Mouse (Mus musculus) forebrain, embryonic 11.5 days (tissue): ENCODE measurements around the gene Hist2h3c2. TPM values are rescaled to one million over a fixed set of nuclear protein-coding genes. Genes with fewer than 3 reads are reported as not detected.

Experiments
- ATAC-seq: fragments of 200-750 bp; cut with Nextera tagmentation; replicated peaks from 2 replicates; pipeline ENCODE4 v1.8.0; 2017; ENCODE audit warnings: moderate TSS enrichment; ENCODE audit not compliant: low FRiP score
- DNase-seq: peaks from one replicate; pipeline ENCODE4 v3.0.0-alpha.2; 2017; ENCODE audit warnings: low spot score
- H3K27ac ChIP-seq: fragments of 300-500 bp; sonication (generic); 2 replicates; pipeline ENCODE4 v1.5.1; 2014; ENCODE audit warnings: low read depth, low read length
- H3K27me3 ChIP-seq: fragments of 300-500 bp; sonication (generic); 2 replicates; pipeline ENCODE4 v1.6.1; 2014; ENCODE audit warnings: mild to moderate bottlenecking, low read length, mixed read lengths; ENCODE audit not compliant: control insufficient read depth, insufficient read depth
- H3K36me3 ChIP-seq: fragments of 300-500 bp; sonication (generic); 2 replicates; pipeline ENCODE4 v1.6.1; 2014; ENCODE audit warnings: mild to moderate bottlenecking, low read length, moderate library complexity, mixed read lengths; ENCODE audit not compliant: control insufficient read depth, insufficient read depth
- H3K4me1 ChIP-seq: fragments of 300-500 bp; sonication (generic); replicated peaks from 2 replicates; pipeline ENCODE4 v1.6.1; 2014; ENCODE audit warnings: low read length, mixed read lengths; ENCODE audit not compliant: control insufficient read depth, insufficient read depth
- H3K4me2 ChIP-seq: fragments of 300-500 bp; sonication (generic); 2 replicates; pipeline ENCODE4 v1.6.1; 2014; ENCODE audit warnings: low read depth, mild to moderate bottlenecking, low read length, moderate library complexity, mixed read lengths; ENCODE audit not compliant: severe bottlenecking
- H3K4me3 ChIP-seq: fragments of 300-500 bp; sonication (generic); 2 replicates; pipeline ENCODE4 v1.5.1; 2014; ENCODE audit warnings: low read depth, low read length
- H3K9ac ChIP-seq: fragments of 300-500 bp; sonication (generic); 2 replicates; pipeline ENCODE4 v1.6.1; 2014; ENCODE audit warnings: low read length
- H3K9me3 ChIP-seq: fragments of 300-500 bp; sonication (generic); 2 replicates; pipeline ENCODE4 v1.6.1; 2016; ENCODE audit warnings: low read length, mixed read lengths; ENCODE audit not compliant: control insufficient read depth
- WGBS: fragments of 180-500 bp; shearing (Covaris S2); extraction: QIAGEN DNeasy Blood & Tissue Kit; methylation state at CpG from one replicate; pipeline ENCODE4 v1.1.7; 2014; 5-methylcytosine and 5-hydroxymethylcytosine counted together
- microRNA-seq: library from miRNA; unstranded; fragments of <30 nt; microRNA quantifications from one replicate; pipeline ENCODE4, GENCODE M21; 2016; ENCODE audit not compliant: insufficient number of aligned reads
- polyA plus RNA-seq: library from polyadenylated mRNA; unstranded; fragments of >200 nt; fragmentation: Nextera tagmentation; extraction: Ambion mirVana; gene quantifications from 2 replicates; pipeline ENCODE4 v1.2.1, GENCODE M21; 2014

Hist2h3c2 gene
- polyA plus RNA-seq, 1 experiment from 2014 or later = 14.8 TPM

GRCm38 (mm10) chr3:96198181-96198580 is 40.7 kb downstream of the Hist2h3c2 start:
- Histone ChIP-seq H3K4me2 (peak overlapping the region; percentile 98), H3K9ac (peak overlapping the region; percentile 50), H3K36me3 (no peaks in the 10 kb centered on the region), H3K9me3 (no peaks in the 10 kb centered on the region), H3K4me1 (peaks cover 7% of the 10 kb centered on the region), H3K4me3 (peak overlapping the region; percentile 66), H3K27me3 (no peaks in the 10 kb centered on the region), H3K27ac (no peak overlapping the region)
- WGBS = 2% methylated on average over 6 of the region's 6 CpGs
- ATAC-seq (peak; percentile 25; the same call in 1 of the 2 replicates), DNase-seq (no peak)

GRCm38 (mm10) chr3:96197129-96197749 is 41.7 kb downstream of the Hist2h3c2 start:
- WGBS = under 1% methylated on average over 50 of the region's 50 CpGs
- peak overlapping the region; percentile 97 for H3K9ac ChIP-seq
- no peaks in the 10 kb centered on the region for H3K9me3 ChIP-seq
- peak; percentile 93 for DNase-seq
- peak overlapping the region; percentile 92 for H3K27ac ChIP-seq
- peak overlapping the region; percentile 66 for H3K4me3 ChIP-seq
- no peaks in the 10 kb centered on the region for H3K36me3 ChIP-seq
- peak; percentile 93 for ATAC-seq
- no peaks in the 10 kb centered on the region for H3K27me3 ChIP-seq
- peaks cover 7% of the 10 kb centered on the region for H3K4me1 ChIP-seq
- peak overlapping the region; percentile 98 for H3K4me2 ChIP-seq

- H3K4me1 ChIP-seq = peaks cover 7% of the 10 kb centered on the region
- H3K27me3 ChIP-seq = no peaks in the 10 kb centered on the region
- ATAC-seq (no peak), DNase-seq (no peak)
- H3K27ac ChIP-seq = peak overlapping the region; percentile 92
- H3K36me3 ChIP-seq = no peaks in the 10 kb centered on the region
- H3K9ac ChIP-seq = peak overlapping the region; percentile 97
- peak overlapping the region; percentile 66 for H3K4me3 ChIP-seq
- H3K9me3 ChIP-seq = no peaks in the 10 kb centered on the region
- peak overlapping the region; percentile 98 for H3K4me2 ChIP-seq
- 21% methylated on average over 27 of the region's 27 CpGs for WGBS
These were observed 42.3 kb downstream of the Hist2h3c2 start for GRCm38 (mm10) chr3:96196437-96197128.

GRCm38 (mm10) chr3:96195616-96196313 is 43.2 kb downstream of the Hist2h3c2 start:
- no peak overlapping the region for H3K27ac ChIP-seq
- H3K4me2 ChIP-seq = no peak overlapping the region

DNA sequence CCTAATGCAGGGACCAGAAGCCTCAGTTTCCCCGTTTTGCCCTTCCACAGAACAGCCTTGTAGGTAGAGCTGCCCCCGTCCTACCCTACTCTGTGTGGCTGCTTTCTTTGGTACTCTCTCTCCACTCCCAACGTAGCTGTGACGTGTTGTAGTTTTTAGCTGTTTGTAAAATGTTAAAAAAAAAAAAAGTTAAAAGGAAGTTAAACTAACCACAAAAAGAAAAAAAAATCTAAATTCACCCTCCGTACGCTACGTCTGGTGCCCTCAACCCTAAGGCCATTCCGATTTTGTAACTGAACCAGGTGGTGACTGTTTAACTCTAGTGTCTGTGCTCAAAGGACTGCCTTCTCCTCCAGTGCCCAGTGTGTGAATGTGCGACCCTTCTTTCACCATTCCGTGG is 44.0 kb downstream of the Hist2h3c2 start:
- Histone ChIP-seq H3K4me3 (no peak overlapping the region), H3K4me2 (no peak overlapping the region), H3K4me1 (peaks cover 7% of the 10 kb centered on the region), H3K9ac (no peak overlapping the region), H3K9me3 (no peaks in the 10 kb centered on the region), H3K27ac (no peak overlapping the region), H3K36me3 (no peaks in the 10 kb centered on the region), H3K27me3 (no peaks in the 10 kb centered on the region)
- WGBS = 86% methylated on average over 10 of the region's 10 CpGs
- no peak for DNase-seq
- no peak for ATAC-seq

More at GRCm38 (mm10) chr3:96195616-96196313, 43.2 kb downstream of the Hist2h3c2 start:
- no peak for ATAC-seq
- Histone ChIP-seq H3K4me1 (peaks cover 7% of the 10 kb centered on the region), H3K36me3 (no peaks in the 10 kb centered on the region), H3K9me3 (no peaks in the 10 kb centered on the region), H3K27me3 (no peaks in the 10 kb centered on the region), H3K9ac (no peak overlapping the region), H3K4me3 (no peak overlapping the region)
- 89% methylated on average over 11 of the region's 11 CpGs for WGBS
- no peak for DNase-seq

GRCm38 (mm10) chr3:96192977-96193376 is 46.0 kb downstream of the Hist2h3c2 start:
- Histone ChIP-seq H3K27ac (no peak overlapping the region), H3K9ac (no peak overlapping the region), H3K4me1 (peaks cover 7% of the 10 kb centered on the region), H3K36me3 (no peaks in the 10 kb centered on the region), H3K9me3 (no peaks in the 10 kb centered on the region), H3K4me2 (no peak overlapping the region), H3K4me3 (no peak overlapping the region), H3K27me3 (no peaks in the 10 kb centered on the region)
- 69% methylated on average over 12 of the region's 12 CpGs for WGBS
- ATAC-seq = no peak
- DNase-seq = no peak

Small RNAs within 50 kb of the gene (microRNA-seq; reads per million reads assigned to microRNA genes)
- not detected for gene Gm44492
- gene Gm47311 = not detected
- not detected for gene Gm47313

Other genes starting within 250 kb of the Hist2h3c2 start
- gene Plekho1, start 243.1 kb downstream of the Hist2h3c2 start, polyA plus RNA-seq = 82.5 and 85.6 TPM in 2 replicates
- 20.3 and 24.8 TPM in 2 replicates for gene Vps45, start 180.7 kb downstream of the Hist2h3c2 start, polyA plus RNA-seq
- 11.0 and 11.3 TPM in 2 replicates for gene Otud7b, start 134.6 kb downstream of the Hist2h3c2 start, polyA plus RNA-seq
- gene Mtmr11, start 77.1 kb downstream of the Hist2h3c2 start, polyA plus RNA-seq = 13.6 and 16.6 TPM in 2 replicates
- gene Sf3b4, start 66.8 kb downstream of the Hist2h3c2 start, polyA plus RNA-seq = 230 and 253 TPM in 2 replicates
- gene Sv2a, start 58.0 kb downstream of the Hist2h3c2 start, polyA plus RNA-seq = 8.2 and 9.0 TPM in 2 replicates
- gene Bola1, start 19.4 kb downstream of the Hist2h3c2 start, polyA plus RNA-seq = 75.7 and 83.7 TPM in 2 replicates
- 0.71 TPM in 1 of 2 replicates, not detected in the other for gene Hist2h2ab, start 19.3 kb downstream of the Hist2h3c2 start, polyA plus RNA-seq
- 16.5 and 18.7 TPM in 2 replicates for gene Hist2h2ac, start 18.2 kb downstream of the Hist2h3c2 start, polyA plus RNA-seq
- gene Hist2h2be, start 18.0 kb downstream of the Hist2h3c2 start, polyA plus RNA-seq = 14.3 and 15.8 TPM in 2 replicates
- gene Hist2h2aa2, start 1.1 kb upstream of the Hist2h3c2 start, polyA plus RNA-seq = 29.2 and 49.8 TPM in 2 replicates
- 18.7 and 28.2 TPM in 2 replicates for gene Hist2h2aa1, start 6.4 kb upstream of the Hist2h3c2 start, polyA plus RNA-seq
- gene Hist2h3c1, start 7.6 kb upstream of the Hist2h3c2 start, polyA plus RNA-seq = 2.3 TPM in 1 of 2 replicates, not detected in the other
- gene Hist2h4, start 24.2 kb upstream of the Hist2h3c2 start, polyA plus RNA-seq = 6.8 and 7.5 TPM in 2 replicates
- gene Hist2h3b, start 29.5 kb upstream of the Hist2h3c2 start, polyA plus RNA-seq = 99.6 and 105 TPM in 2 replicates
- 24.1 and 28.7 TPM in 2 replicates for gene Hist2h2bb, start 30.6 kb upstream of the Hist2h3c2 start, polyA plus RNA-seq
- 0.95 and 2.6 TPM in 2 replicates for gene Fcgr1, start 54.8 kb upstream of the Hist2h3c2 start, polyA plus RNA-seq
- not detected in 2 replicates for gene BC107364, start 213.2 kb upstream of the Hist2h3c2 start, polyA plus RNA-seq